Mouse (Mus musculus): ENCODE results near the gene C130032M10Rik. TPM values are rescaled to one million over a fixed set of nuclear protein-coding genes. Genes with fewer than 3 reads are reported as not detected.
A peak's percentile ranks its signal among the peaks of the same experiment; 100 is the strongest.
"Not testable (repeated sequence)": the region's sequence is repeated elsewhere in the genome, so short reads cannot be mapped to it uniquely, and the experiment has no call there.

C130032M10Rik gene
- total RNA-seq, 4 experiments from 2014 or later = 0.43 TPM; not detected in 3

- DNase-seq = no peak
These were observed 3.4 kb downstream of the C130032M10Rik start for GRCm38 (mm10) chr9:114518812-114519477.

GRCm38 (mm10) chr9:114520529-114520928 is 5.0 kb downstream of the C130032M10Rik start:
- not testable (repeated sequence) for DNase-seq

GRCm38 (mm10) chr9:114522041-114522440 is 6.5 kb downstream of the C130032M10Rik start:
- DNase-seq = no peak

GRCm38 (mm10) chr9:114522501-114522900 is 7.0 kb downstream of the C130032M10Rik start:
- no peak for DNase-seq

GRCm38 (mm10) chr9:114525073-114525633 is 9.7 kb downstream of the C130032M10Rik start:
- no peak for DNase-seq

- no peak for DNase-seq
These were observed 10.4 kb downstream of the C130032M10Rik start for GRCm38 (mm10) chr9:114525891-114526290.

- DNase-seq = no peak
These were observed 11.1 kb downstream of the C130032M10Rik start for GRCm38 (mm10) chr9:114526581-114526980.

- peak; percentile 10 for DNase-seq
These were observed 11.6 kb downstream of the C130032M10Rik start for GRCm38 (mm10) chr9:114527085-114527484.

- DNase-seq = no peak
These were observed 12.6 kb downstream of the C130032M10Rik start for GRCm38 (mm10) chr9:114527992-114528679.

GRCm38 (mm10) chr9:114528680-114529048 is 13.2 kb downstream of the C130032M10Rik start:
- no peak for DNase-seq

- DNase-seq = no peak
These were observed 15.8 kb downstream of the C130032M10Rik start for GRCm38 (mm10) chr9:114531276-114531675.

GRCm38 (mm10) chr9:114533848-114534247 is 18.4 kb downstream of the C130032M10Rik start:
- DNase-seq = no peak

GRCm38 (mm10) chr9:114534747-114535517 is 19.4 kb downstream of the C130032M10Rik start:
- DNase-seq = no peak

GRCm38 (mm10) chr9:114536628-114537027 is 21.1 kb downstream of the C130032M10Rik start:
- DNase-seq = no peak

GRCm38 (mm10) chr9:114538996-114539563 is 23.6 kb downstream of the C130032M10Rik start:
- DNase-seq = no peak

- DNase-seq = no peak
These were observed 25.8 kb downstream of the C130032M10Rik start for GRCm38 (mm10) chr9:114541279-114541741.

- no peak for DNase-seq
These were observed 28.6 kb downstream of the C130032M10Rik start for GRCm38 (mm10) chr9:114543882-114544753.

GRCm38 (mm10) chr9:114544754-114545393 is 29.4 kb downstream of the C130032M10Rik start:
- no peak for DNase-seq

- DNase-seq = no peak
These were observed 31.3 kb downstream of the C130032M10Rik start for GRCm38 (mm10) chr9:114546765-114547164.

GRCm38 (mm10) chr9:114547643-114548077 is 32.2 kb downstream of the C130032M10Rik start:
- DNase-seq = no peak

GRCm38 (mm10) chr9:114548496-114548895 is 33.0 kb downstream of the C130032M10Rik start:
- no peak for DNase-seq
